Mouse (Mus musculus) kidney, postnatal 25 days (tissue): ENCODE measurements around the gene Ppm1h.
A peak's percentile ranks its signal among the peaks of the same experiment; 100 is the strongest.
"Not testable (repeated sequence)": the region's sequence is repeated elsewhere in the genome, so short reads cannot be mapped to it uniquely, and the experiment has no call there.

ENCODE experiments used
- DNase-seq, 2 experiments: peaks; one replicate each; pipeline ENCODE4 v3.0.0; 2021; ENCODE audit warnings: mixed read lengths in 2 of 2

Gene Ppm1h

DNA sequence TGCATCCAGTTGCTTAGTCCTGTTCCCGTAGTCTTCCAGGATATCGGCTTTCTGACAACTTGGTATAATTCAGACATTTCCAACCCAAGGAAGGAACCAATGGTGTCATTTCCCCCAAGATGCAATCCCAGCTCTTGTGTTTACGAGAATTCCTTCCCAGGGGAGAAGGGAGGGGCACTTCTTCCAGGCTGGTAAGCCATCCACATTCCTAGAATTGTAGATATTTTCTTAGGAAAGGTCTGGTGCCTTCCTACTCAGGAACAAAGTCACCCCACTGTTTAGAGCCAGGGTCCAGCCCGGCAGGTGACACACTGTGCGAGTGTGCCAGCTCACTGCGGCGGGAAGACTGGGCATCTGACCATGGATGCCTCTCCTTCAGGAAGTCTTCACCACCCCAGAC lies 264.2 kb downstream of the Ppm1h start:
- DNase-seq = peak in 1 of 2 experiments; percentile 40

DNA sequence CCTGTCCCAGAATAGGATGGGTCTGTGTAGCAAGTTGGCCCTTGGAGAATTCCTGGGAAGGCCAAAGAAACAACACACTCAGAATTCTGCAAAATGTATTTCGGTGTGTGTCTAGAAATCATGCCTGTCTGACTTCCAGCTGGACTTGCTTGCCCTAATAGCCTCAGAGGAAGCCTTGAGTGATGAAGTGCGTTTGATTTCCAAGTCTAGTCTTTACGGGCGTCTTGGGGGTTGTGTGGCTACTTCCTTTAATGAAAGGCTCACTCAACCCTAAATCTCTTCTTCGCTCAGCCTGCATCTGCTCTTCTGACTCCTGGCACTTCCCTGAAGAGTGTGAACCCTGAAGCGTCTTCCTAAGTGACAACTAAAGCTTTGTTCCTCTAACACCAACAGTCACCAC lies 265.3 kb downstream of the Ppm1h start:
- DNase-seq = peak in 1 of 2 experiments; percentile 15

- DNase-seq = no peak
Observed at GRCm38 (mm10) chr10:122944888-122945287, 266.3 kb downstream of the Ppm1h start.

- DNase-seq = no peak
Observed at GRCm38 (mm10) chr10:122950966-122951365, 272.4 kb downstream of the Ppm1h start.

DNA sequence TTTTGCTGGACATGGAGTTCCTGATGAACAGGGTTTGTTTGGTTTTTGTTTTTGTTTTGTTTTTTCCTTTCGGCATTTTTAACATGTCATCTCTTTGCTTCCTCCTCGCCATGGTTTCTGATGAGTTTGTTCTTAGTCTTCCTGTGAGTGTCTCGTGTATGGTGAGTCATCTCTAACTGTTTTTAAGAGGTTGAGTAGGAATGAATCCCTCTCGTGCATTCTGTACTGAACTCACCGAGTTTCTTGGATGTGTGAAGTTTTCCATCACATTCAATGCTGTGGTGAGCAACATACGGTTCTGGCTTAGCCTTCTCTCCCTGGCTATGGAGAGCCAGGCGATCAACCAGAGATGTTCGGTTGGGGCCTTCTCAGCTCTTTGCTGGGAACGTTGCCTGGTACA lies 275.0 kb downstream of the Ppm1h start:
- DNase-seq = no peak

DNA sequence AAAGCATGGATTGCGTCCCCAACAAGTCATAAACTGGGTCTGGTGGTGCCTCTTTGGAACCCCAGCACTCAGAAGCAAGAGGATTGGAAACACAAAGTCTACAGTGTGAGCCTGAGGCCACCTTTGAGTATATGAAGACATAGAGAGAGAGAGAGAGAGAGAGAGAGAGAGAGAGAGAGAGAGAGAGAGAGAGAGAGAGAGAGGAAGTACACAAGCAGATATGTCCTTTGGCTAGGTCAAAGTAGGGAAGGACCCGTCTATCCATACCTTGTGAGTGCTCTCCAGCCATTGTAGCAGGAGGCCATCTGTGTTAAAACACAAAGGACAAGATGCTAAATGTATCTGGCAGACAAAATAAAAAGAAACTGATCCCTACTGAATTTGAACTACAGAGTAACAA lies 279.4 kb downstream of the Ppm1h start:
- no peak for DNase-seq

DNA sequence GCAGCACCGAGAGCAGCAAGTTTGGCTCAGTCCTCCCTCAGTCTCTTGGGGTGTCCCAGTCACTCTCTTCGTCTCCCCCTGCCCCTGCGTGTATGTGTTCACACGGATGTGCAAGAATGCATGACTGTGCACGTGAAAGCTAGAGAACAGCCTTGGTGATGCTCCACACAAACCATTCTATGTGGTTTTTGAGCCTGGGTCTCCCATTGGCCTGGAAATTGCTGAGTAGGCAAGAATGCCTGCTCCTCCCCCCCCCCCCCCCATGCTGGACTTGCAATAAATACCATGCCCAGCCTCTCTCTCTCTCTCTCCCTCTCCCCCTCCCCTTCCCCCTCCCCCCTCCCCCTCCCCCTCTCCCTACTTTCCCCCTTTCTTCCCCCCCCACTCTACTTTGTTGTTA lies 280.1 kb downstream of the Ppm1h start:
- no peak for DNase-seq

DNA sequence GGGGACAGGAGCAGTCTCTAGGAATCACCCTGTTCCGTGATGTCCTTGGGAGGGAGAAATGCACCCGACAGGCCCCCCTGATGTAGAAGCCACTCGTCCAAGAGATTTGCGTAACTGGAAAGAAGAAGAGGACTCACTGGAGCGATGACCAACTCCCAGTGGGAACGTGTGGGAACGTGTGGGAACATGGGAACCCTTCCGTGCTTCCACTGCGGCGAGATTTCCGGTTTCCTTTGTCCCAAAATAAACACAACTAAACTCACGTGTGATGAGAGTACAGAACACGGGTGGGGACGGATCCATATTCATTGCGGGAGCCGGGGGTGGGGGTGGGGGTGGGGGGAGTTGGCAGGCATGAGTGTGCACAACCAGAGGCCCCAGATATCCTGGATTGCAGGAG lies 281.7 kb downstream of the Ppm1h start:
- peak in 1 of 2 experiments; percentile 42 for DNase-seq

DNA sequence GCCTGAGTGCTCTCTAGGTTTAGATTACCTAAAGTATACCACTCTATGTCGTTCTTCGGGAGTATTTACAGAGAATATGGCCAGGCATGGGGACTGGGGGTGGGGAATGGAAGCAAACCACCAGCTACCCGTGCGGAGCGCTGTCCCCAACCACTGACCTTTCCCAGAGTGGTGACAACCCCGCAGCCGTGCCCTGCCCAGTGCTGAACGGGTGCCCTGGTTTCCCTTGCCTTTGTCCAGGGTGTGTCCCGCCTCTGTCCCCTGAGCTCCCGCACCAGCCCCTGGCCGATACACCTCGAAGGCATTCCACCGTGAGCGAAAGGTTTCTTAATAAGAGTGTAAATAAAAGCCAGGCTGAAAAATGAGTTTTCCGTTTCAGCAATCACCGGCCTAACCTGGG lies 282.2 kb downstream of the Ppm1h start:
- DNase-seq = no peak

GRCm38 (mm10) chr10:122961494-122961893 lies 282.9 kb downstream of the Ppm1h start:
- DNase-seq = no peak

DNA sequence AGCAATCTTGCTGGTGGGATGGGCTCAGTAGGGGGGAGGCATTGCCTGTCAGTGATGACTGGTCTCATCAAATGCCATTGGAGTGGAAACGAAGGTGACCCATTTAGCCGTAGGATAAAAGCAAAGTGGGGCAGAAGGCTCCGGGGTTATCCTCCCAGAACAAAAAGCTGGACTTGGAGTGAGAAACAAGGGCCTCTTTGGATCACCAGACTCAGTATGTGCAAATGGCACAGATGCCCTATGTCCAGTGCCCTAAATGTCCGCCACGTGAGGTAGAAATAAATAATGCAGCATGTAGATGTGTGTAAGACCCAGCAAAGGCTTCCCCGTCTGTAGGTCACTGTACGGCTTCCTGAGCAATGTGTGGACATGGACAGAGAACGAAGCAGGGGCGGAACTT lies 284.1 kb downstream of the Ppm1h start:
- DNase-seq = no peak

- DNase-seq = peak; percentile 65 to 66
Observed at GRCm38 (mm10) chr10:122963463-122964240, 285.1 kb downstream of the Ppm1h start.

- DNase-seq = no peak
Observed at GRCm38 (mm10) chr10:122964241-122964636, 285.7 kb downstream of the Ppm1h start.

DNA sequence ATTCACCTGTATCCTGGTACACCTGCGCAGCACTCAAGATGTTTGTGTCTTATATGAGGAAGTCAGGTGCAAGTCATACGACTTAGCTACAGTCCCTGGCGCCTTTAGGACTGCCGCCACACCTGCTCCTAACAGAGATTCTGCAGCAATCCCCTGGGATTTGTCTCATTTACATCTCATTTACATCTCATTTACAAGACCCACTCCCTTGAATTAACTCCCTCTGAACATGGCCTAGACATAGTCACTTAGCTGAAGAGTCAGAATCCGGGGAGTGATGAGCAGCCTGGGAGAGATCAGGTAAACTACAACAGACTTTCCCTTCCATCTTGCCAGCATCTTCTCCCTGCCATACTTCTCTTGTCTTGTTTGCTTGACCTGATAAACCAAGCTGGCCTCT lies 287.1 kb downstream of the Ppm1h start:
- DNase-seq = not testable (repeated sequence)

- no peak for DNase-seq
Observed at GRCm38 (mm10) chr10:122966421-122966820, 287.9 kb downstream of the Ppm1h start.

- no peak for DNase-seq
Observed at GRCm38 (mm10) chr10:122970188-122970587, 291.6 kb downstream of the Ppm1h start.

- DNase-seq = no peak
Observed at GRCm38 (mm10) chr10:122973241-122973640, 294.7 kb downstream of the Ppm1h start.

DNA sequence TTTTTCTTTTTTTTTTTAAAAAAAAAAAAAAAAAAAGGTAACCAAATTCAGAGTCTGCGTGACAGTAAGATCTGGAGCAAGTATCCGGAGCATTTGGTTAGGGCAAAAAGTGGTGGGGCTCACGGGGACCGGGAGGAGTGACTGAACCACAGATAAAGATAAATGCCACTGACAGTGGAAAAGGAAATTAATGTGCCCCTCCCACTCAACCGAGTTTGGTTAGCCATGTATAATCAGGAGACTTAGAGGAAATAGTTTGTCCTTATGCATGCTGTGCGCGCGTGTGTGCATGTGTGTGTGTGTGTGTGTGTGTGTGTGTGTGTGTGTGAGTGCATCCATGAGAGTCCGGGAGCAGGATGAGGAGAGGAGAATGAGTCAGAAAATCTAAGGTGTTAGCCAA lies 297.5 kb downstream of the Ppm1h start:
- DNase-seq = no peak

DNA sequence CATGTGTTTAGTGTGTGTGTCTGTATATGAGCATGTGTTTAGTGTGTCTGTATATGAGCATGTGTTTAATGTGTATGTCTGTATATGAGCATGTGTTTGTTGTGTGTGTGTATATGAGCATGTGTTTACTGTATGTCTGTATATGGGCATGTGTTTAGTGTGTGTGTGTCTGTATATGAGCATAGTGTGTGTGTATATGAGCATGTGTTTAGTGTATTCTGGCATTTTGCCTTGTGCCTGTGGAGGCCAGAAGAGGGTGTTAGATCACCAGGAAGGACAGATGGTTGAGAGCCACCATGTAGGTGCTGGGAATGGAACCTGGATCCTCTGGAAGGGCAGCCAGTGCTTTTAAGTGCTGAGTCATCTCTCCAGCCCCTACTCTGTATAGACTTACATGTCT lies 300.8 kb downstream of the Ppm1h start:
- DNase-seq = no peak

GRCm38 (mm10) chr10:122980123-122980522 lies 301.6 kb downstream of the Ppm1h start:
- no peak for DNase-seq

- no peak for DNase-seq
Observed at GRCm38 (mm10) chr10:122982909-122983578, 304.5 kb downstream of the Ppm1h start.

DNA sequence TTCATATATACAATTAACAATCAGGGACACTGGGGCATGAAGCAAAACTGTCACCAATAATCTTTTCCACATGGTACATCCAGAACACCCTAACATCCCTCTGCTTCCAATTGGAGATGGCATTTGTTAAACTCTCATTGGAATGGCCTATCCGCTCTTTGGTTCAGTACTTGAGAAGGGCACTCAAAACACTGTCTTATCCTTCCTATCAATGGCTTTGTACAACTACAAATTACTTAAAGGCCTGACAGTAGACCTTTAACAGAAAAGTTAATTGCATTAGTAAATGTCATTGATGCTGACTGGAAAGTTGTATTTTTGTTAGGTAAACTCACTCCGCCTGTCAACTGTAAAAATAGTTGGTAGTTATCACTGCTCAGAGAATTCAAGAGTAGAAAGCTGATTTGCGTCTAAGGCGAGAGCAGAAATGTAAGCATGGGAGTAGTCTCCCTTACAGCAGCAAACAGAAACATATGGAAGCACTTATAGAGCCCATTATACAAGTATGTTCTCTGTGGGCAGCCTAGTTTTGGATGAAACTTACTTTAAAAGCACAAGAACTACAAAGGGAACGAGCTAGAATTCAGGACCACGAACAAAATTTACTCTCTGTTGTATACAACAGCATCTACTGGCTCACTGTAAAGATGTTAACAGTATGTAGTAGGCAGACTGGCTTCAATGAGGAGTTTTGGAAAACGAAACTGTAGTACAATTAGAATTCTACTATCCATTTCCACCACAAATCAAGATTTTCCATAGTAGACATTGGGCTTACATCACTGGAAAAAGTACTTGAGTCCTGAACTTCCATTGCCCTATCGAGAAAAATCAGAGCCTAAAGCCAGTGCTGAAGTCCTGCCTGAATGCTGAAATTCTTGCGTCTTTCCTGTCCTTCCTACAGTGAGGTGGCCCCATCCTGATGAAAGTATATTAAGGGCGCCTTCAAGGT lies 305.3 kb downstream of the Ppm1h start:
- DNase-seq = no peak

DNA sequence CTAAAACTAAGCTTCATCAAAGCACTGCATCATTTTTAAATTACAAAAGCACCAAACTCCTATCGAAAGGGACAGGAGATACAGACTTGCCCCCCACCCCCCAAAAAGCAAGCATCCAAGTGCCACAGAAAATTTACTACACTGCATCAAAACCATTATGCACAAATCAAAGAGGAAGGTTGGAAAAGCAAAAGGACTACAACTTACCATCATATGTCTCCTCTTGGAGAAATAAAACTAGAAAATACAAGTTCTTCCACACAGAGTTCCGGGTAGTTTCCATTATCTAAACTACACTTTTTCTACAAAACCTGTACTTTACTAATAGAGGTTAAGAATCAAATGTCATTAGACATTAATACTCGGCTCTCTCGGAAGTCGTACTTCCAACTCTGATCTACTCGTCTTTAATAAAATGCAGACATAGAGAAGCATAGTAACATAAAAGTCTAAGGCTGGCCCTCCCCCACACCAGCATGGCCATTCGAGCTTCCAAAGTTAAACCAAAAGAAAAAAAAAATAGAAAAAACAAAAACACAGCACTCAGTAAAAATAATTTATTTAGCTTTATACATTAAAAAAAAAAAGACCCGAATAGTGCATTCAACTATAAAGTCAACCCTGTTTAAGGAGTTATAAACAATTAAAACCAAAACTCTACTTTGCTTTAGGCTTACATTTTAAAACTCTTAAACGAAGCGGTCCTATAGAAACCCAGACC lies 306.1 kb downstream of the Ppm1h start:
- no peak for DNase-seq
